Mouse (Mus musculus) stomach, postnatal 0 days (tissue): ENCODE data around the gene Churc1. TPM values are rescaled to one million over a fixed set of nuclear protein-coding genes. Genes with fewer than 3 reads are reported as not detected.

Source experiments
- ATAC-seq: fragments of 200-750 bp; cut with Nextera tagmentation; 2 replicates; pipeline ENCODE4 v1.8.0; 2017; ENCODE audit not compliant: low FRiP score, low TSS enrichment
- DNase-seq: peaks from one replicate; pipeline ENCODE4 v3.0.0-alpha.2; 2016; ENCODE audit warnings: low spot score
- H3K27ac ChIP-seq: fragments of 300-500 bp; sonication (generic); replicated peaks from 2 replicates; pipeline ENCODE4 v1.5.1; 2014; ENCODE audit warnings: mild to moderate bottlenecking, control low read depth
- H3K27me3 ChIP-seq: fragments of 300-500 bp; sonication (generic); 2 replicates; pipeline ENCODE4 v1.6.1; 2014; ENCODE audit warnings: low read length; ENCODE audit not compliant: control insufficient read depth, insufficient read depth
- H3K36me3 ChIP-seq: fragments of 300-500 bp; sonication (generic); 2 replicates; pipeline ENCODE4 v1.6.1; 2014; ENCODE audit warnings: low read length, mixed read lengths; ENCODE audit not compliant: control insufficient read depth, insufficient read depth
- H3K4me1 ChIP-seq: fragments of 300-500 bp; sonication (generic); replicated peaks from 2 replicates; pipeline ENCODE4 v1.6.1; 2014; ENCODE audit warnings: antibody characterized with exemption; ENCODE audit not compliant: control insufficient read depth, insufficient read depth
- H3K4me2 ChIP-seq: fragments of 300-500 bp; sonication (generic); replicated peaks from 2 replicates; pipeline ENCODE4 v1.6.1; 2014; ENCODE audit warnings: low read depth, mild to moderate bottlenecking, control low read depth, moderate library complexity
- H3K4me3 ChIP-seq: fragments of 300-500 bp; sonication (generic); 2 replicates; pipeline ENCODE4 v1.5.1; 2014; ENCODE audit warnings: low read depth, low read length, control low read depth
- H3K9ac ChIP-seq: fragments of 300-500 bp; sonication (generic); 2 replicates; pipeline ENCODE4 v1.6.1; 2014; ENCODE audit warnings: mild to moderate bottlenecking, low read length, control low read depth, mixed read lengths
- H3K9me3 ChIP-seq: fragments of 300-500 bp; sonication (generic); 2 replicates; pipeline ENCODE4 v1.6.1; 2016; ENCODE audit warnings: low read length; ENCODE audit not compliant: control insufficient read depth
- CTCF ChIP-seq: IDR thresholded peaks from 2 replicates; pipeline ENCODE4 v1.5.1; 2016; ENCODE audit warnings: antibody characterized with exemption, low read depth, mild to moderate bottlenecking, moderate library complexity
- EP300 ChIP-seq: optimal IDR thresholded peaks from 2 replicates; pipeline ENCODE3; 2016; ENCODE audit warnings: antibody characterized with exemption
- WGBS: fragments of 180-500 bp; shearing (Covaris S2); extraction: QIAGEN DNeasy Blood & Tissue Kit; methylation state at CpG from one replicate; pipeline ENCODE4 v1.1.7; 2014; 5-methylcytosine and 5-hydroxymethylcytosine counted together
- polyA plus RNA-seq: library from polyadenylated mRNA; unstranded; fragments of >200 nt; fragmentation: Nextera tagmentation; extraction: Ambion mirVana; gene quantifications from 2 replicates; pipeline ENCODE4 v1.2.1, GENCODE M21; 2015

The Churc1 gene
- polyA plus RNA-seq, 1 experiment from 2014 or later: 163 TPM

- no peak for DNase-seq
- Histone ChIP-seq H3K9me3 (no peaks in the 10 kb centered on the region), H3K27ac (no peak overlapping the region), H3K4me1 (no peaks in the 10 kb centered on the region), H3K9ac (no peak overlapping the region), H3K4me2 (no peak overlapping the region), H3K4me3 (no peak overlapping the region), H3K27me3 (no peaks in the 10 kb centered on the region), H3K36me3 (no peaks in the 10 kb centered on the region)
- 84% methylated on average over 5 of the region's 5 CpGs for WGBS
- TF ChIP-seq CTCF (no peak), EP300 (no peak)
- ATAC-seq: no peak
Observed at GRCm38 (mm10) chr12:76810491-76810890, 45.2 kb downstream of the Churc1 start.

GRCm38 (mm10) chr12:76811006-76811405 is 45.7 kb downstream of the Churc1 start:
- TF ChIP-seq CTCF (no peak), EP300 (no peak)
- Histone ChIP-seq H3K9me3 (no peaks in the 10 kb centered on the region), H3K4me1 (no peaks in the 10 kb centered on the region), H3K36me3 (no peaks in the 10 kb centered on the region), H3K4me2 (no peak overlapping the region), H3K4me3 (no peak overlapping the region), H3K27me3 (no peaks in the 10 kb centered on the region), H3K9ac (no peak overlapping the region), H3K27ac (no peak overlapping the region)
- no peak for DNase-seq
- ATAC-seq: no peak
- WGBS: 92% methylated on average over 4 of the region's 4 CpGs

DNA sequence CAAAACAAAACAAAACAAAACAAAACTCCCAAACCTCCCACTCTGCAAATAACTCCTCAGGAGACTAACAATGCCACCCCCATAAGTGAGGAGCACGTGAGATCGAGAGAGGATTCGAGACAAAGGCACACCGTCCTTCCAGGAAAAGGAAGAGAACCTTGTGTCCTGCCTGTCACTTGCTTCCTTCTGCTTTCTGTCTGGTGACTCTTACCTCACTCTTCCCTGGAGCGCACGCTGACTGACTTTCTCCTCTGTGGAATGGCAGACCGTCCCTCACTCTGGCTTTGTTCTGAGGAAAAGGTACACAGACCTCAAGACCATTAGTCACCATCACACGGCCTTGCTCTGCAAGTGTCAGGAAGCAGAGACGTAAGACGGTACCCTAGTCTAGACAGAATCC is 48.2 kb downstream of the Churc1 start:
- no peak for TF ChIP-seq EP300
- TF ChIP-seq CTCF: no peak
- 49% methylated on average over 10 of the region's 10 CpGs for WGBS
- no peak overlapping the region for H3K4me3 ChIP-seq

DNA sequence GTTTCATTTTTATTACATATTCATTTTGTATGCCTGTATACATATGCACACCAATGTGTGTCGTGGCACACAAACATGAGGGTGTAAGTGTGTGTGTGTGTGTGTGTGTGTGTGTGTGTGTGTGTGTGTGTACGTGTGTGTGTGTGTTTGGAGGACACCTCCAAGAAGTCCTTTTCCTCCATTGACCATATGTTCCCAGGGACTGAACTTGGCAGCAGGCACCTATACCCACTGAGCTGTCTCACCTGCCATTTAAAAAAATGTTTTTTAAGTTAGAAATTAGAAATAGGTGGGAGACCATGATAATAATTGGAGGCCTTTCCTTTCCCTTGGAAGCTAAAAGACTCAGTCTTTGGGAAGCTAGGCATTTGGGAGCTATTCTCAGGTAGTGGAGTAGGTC is 48.8 kb downstream of the Churc1 start:
- Histone ChIP-seq H3K36me3 (no peaks in the 10 kb centered on the region), H3K9ac (no peak overlapping the region), H3K27ac (no peak overlapping the region), H3K4me1 (no peaks in the 10 kb centered on the region), H3K27me3 (no peaks in the 10 kb centered on the region), H3K4me3 (no peak overlapping the region), H3K4me2 (no peak overlapping the region), H3K9me3 (no peaks in the 10 kb centered on the region)
- 85% methylated on average over 2 of the region's 2 CpGs for WGBS
- TF ChIP-seq EP300: no peak
- TF ChIP-seq CTCF: no peak
- ATAC-seq (no peak), DNase-seq (no peak)

More for the DNA sequence above, 48.2 kb downstream of the Churc1 start:
- H3K27me3 ChIP-seq: no peaks in the 10 kb centered on the region
- no peaks in the 10 kb centered on the region for H3K36me3 ChIP-seq
- no peaks in the 10 kb centered on the region for H3K9me3 ChIP-seq
- H3K4me1 ChIP-seq: no peaks in the 10 kb centered on the region
- no peak overlapping the region for H3K4me2 ChIP-seq
- ATAC-seq: no peak
- H3K9ac ChIP-seq: no peak overlapping the region
- H3K27ac ChIP-seq: no peak overlapping the region
- no peak for DNase-seq

GRCm38 (mm10) chr12:76816720-76817119 is 51.4 kb downstream of the Churc1 start:
- Histone ChIP-seq H3K9me3 (no peaks in the 10 kb centered on the region), H3K27ac (no peak overlapping the region), H3K36me3 (no peaks in the 10 kb centered on the region), H3K9ac (no peak overlapping the region), H3K27me3 (no peaks in the 10 kb centered on the region), H3K4me2 (no peak overlapping the region), H3K4me1 (peaks cover 9% of the 10 kb centered on the region; the same call in 1 of the 2 replicates), H3K4me3 (no peak overlapping the region)
- ATAC-seq: no peak
- 49% methylated on average over 4 of the region's 4 CpGs for WGBS
- no peak for TF ChIP-seq EP300
- no peak for TF ChIP-seq CTCF
- DNase-seq: no peak

DNA sequence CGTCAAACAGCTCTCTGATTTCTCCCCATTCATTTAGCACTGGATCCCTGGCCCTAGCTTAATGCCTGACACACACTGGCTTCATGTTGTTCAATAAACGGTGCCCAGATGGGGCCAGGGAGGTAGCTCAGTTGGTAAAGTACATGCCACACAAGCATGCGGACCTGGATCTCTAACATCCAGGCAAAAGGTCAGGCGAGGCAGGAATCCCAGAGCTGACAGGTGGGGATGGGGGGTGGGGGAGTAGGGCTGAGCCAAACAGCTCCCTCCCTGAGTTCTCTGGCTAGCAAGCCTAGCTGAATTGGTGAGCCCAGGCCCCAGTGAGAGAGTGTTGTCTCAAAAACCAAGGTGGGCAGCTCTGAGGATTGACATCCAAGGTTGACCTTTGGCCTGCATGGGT is 51.8 kb downstream of the Churc1 start:
- no peak overlapping the region for H3K27ac ChIP-seq
- TF ChIP-seq CTCF (no peak), EP300 (no peak)
- ATAC-seq: no peak

More for the DNA sequence above, 51.8 kb downstream of the Churc1 start:
- peaks cover 9% of the 10 kb centered on the region; the same call in 1 of the 2 replicates for H3K4me1 ChIP-seq
- no peak overlapping the region for H3K9ac ChIP-seq
- no peaks in the 10 kb centered on the region for H3K9me3 ChIP-seq
- H3K36me3 ChIP-seq: no peaks in the 10 kb centered on the region
- no peak overlapping the region for H3K4me3 ChIP-seq
- DNase-seq: no peak
- no peak overlapping the region for H3K4me2 ChIP-seq
- WGBS: 54% methylated on average over 4 of the region's 4 CpGs
- no peaks in the 10 kb centered on the region for H3K27me3 ChIP-seq
